Mouse (Mus musculus): ENCODE data around the gene Hsf4. TPM values are rescaled to one million over a fixed set of nuclear protein-coding genes. Genes with fewer than 3 reads are reported as not detected.
"Not testable (repeated sequence)": the region's sequence is repeated elsewhere in the genome, so short reads cannot be mapped to it uniquely, and the experiment has no call there.

Hsf4 gene
- total RNA-seq (2014; rRNA removed) (0.15 and 0.90 TPM in 2 replicates), polyA plus RNA-seq (2015; fragmentation: Nextera tagmentation; extraction: Ambion mirVana) (0.30 and 0.44 TPM in 2 replicates)

DNA sequence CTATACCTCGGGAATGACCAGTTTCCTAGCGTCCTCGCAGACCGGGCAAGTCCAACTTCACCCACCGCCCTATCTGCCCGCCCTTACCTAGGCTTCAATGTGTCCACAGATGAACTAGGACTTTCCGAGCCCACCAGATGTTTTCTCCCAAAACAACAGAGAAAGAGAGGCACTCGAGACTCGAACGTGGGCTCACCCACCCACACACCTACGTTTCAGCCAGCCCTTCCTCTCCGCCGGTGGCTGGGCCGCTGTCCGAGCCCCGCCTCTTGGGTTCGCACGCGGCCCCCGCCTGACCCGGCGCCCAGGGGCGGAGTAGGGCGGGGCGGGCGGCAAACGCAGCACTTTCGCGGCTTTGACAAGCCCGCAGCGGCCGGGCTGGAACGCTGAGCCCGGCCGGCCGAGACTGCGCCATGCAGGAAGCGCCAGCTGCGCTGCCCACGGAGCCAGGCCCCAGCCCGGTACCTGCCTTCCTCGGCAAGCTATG, at the start of gene Hsf4:
TSS of gene Hsf4 (plus strand) at position 341 of the 487 bp plus-strand sequence.
- TF ChIP-seq CTCF (IDR thresholded peaks at IDR 0.05; ENCODE audit: low read depth) = no peak
- H3K27me3 ChIP-seq (ENCODE audit: insufficient read depth, low read length) = peaks cover 74% of the 10 kb centered on the region
- H3K4me3 ChIP-seq (ENCODE audit: low read depth, low read length) = peak within 1 kb of the TSS; percentile 51
- H3K36me3 ChIP-seq (ENCODE audit: insufficient read depth) = no peaks in the 10 kb centered on the region
- H3K9ac ChIP-seq = peak within 1 kb of the TSS; percentile 48
- no peak for DNase-seq
- H3K27ac ChIP-seq (ENCODE audit: low read depth, low read length) = no peak within 1 kb of the TSS
- peaks cover 4% of the 10 kb centered on the region; the same call in 1 of the 2 replicates for H3K4me1 ChIP-seq (ENCODE audit: insufficient read depth)
- 2% methylated on average over 42 of the region's 42 CpGs for WGBS
- peak within 1 kb of the TSS; percentile 85 for H3K4me2 ChIP-seq (ENCODE audit: low read depth)
- ATAC-seq = no peak
- no peaks in the 10 kb centered on the region for H3K9me3 ChIP-seq (ENCODE audit: low read length)

DNA sequence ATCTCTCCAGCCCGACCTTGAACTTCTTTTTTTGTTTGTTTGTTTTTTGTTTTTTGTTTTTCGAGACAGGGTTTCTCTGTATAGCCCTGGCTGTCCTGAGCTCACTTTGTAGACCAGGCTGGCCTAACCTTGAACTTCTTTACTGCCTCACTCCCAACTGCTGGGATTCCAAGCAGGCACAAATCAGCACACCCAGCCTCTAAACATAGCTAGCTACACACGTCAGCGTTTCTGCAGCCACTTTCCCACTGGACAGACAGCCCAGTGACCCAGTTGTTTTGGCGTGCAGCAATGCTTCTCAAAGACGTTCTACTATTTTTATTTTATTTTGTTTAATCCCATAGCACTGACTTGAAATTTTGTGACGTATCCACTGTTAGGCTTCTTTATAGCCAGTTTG, 45.8 kb upstream of the Hsf4 start:
- Histone ChIP-seq H3K9ac (peak overlapping the region; percentile 89; the same call in 1 of the 2 replicates), H3K4me2 (ENCODE audit: low read depth) (peak overlapping the region; percentile 82; the same call in 1 of the 2 replicates), H3K4me1 (ENCODE audit: insufficient read depth) (peaks cover 17% of the 10 kb centered on the region), H3K27me3 (ENCODE audit: insufficient read depth, low read length) (no peaks in the 10 kb centered on the region), H3K9me3 (ENCODE audit: low read length) (no peaks in the 10 kb centered on the region), H3K27ac (ENCODE audit: low read depth, low read length) (peak overlapping the region; percentile 73), H3K4me3 (ENCODE audit: low read depth, low read length) (no peak overlapping the region), H3K36me3 (ENCODE audit: insufficient read depth) (no peaks in the 10 kb centered on the region)
- no peak for ATAC-seq
- TF ChIP-seq CTCF (IDR thresholded peaks at IDR 0.05; ENCODE audit: low read depth) = no peak
- 79% methylated on average over 7 of the region's 7 CpGs for WGBS
- DNase-seq = no peak

DNA sequence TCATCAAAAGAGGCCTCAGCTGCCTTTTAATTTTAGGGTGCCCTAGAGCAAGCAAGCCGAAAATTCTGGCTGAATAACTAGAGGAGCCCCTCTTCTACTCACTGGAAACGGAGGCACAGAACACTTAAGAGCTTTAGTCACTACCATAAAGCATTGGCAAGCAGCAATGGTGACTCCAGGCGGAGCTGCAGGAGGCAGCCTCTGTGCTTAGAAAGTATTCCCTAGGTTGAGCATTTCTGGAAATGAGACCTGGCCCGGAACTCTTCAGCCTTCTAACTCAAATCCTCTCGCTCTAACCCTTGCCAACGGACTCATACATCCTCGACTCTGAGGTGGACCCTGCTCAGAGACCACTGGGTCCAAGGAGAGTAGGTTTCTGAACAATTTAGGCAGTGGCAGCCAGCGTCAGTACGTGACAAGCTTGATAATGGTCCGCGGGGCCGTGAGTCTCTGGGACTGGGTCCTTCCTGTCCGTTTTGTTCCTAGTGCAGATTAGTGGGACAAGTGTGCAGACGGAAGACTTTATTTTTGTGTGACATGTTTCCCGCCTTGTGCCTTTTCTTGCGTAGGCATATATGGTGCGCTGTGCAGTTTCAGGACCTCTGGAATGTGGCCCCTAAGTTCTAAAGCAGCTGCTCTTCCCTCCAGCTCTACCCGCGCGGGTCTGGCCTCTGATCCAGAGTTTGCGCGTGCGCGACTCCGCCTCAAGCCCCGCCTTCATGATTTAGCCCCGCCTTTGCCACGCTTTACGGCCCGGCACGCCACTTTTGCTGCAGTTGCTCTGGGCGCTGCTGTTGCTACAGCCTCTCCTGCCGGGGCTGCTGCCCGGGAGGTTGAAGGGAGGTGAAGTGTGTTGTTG, 45.0 kb upstream of the Hsf4 start, which contains the start of gene D230025D16Rik:
TSS of gene D230025D16Rik (plus strand) at position 733 of the 859 bp plus-strand sequence.
- Histone ChIP-seq H3K4me1 (ENCODE audit: insufficient read depth) (peaks cover 17% of the 10 kb centered on the region), H3K9ac (peak within 1 kb of the TSS; percentile 89), H3K4me2 (ENCODE audit: low read depth) (peak within 1 kb of the TSS; percentile 82), H3K36me3 (ENCODE audit: insufficient read depth) (no peaks in the 10 kb centered on the region), H3K9me3 (ENCODE audit: low read length) (no peaks in the 10 kb centered on the region), H3K4me3 (ENCODE audit: low read depth, low read length) (peak within 1 kb of the TSS; percentile 77), H3K27me3 (ENCODE audit: insufficient read depth, low read length) (no peaks in the 10 kb centered on the region), H3K27ac (ENCODE audit: low read depth, low read length) (peak within 1 kb of the TSS; percentile 78)
- 2% methylated on average over 34 of the region's 34 CpGs for WGBS
- peak; percentile 97 for DNase-seq
- no peak for TF ChIP-seq CTCF (IDR thresholded peaks at IDR 0.05; ENCODE audit: low read depth)
- ATAC-seq = peak; percentile 98

DNA sequence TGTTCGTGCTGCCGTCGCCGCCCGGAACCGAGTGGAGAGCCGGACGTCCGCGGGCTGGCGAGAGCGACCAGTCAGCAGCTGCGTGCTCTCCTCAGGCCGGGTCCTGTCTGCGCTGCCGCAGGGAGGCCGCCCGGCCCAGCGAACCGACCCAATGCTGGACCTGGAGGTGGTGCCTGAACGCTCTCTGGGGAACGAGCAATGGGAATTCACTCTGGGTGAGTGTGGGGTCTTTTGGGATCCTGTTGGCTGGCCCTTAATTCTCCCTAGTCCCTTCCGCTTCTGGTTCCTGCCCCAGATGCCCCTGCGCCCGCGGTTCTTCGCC, 44.4 kb upstream of the Hsf4 start:
- H3K27me3 ChIP-seq (ENCODE audit: insufficient read depth, low read length) = no peaks in the 10 kb centered on the region
- H3K4me2 ChIP-seq (ENCODE audit: low read depth) = peak overlapping the region; percentile 82
- H3K9me3 ChIP-seq (ENCODE audit: low read length) = no peaks in the 10 kb centered on the region
- H3K9ac ChIP-seq = peak overlapping the region; percentile 89
- peak overlapping the region; percentile 77 for H3K4me3 ChIP-seq (ENCODE audit: low read depth, low read length)
- H3K4me1 ChIP-seq (ENCODE audit: insufficient read depth) = peaks cover 17% of the 10 kb centered on the region
- H3K36me3 ChIP-seq (ENCODE audit: insufficient read depth) = no peaks in the 10 kb centered on the region
- no peak for DNase-seq
- WGBS = under 1% methylated on average over 27 of the region's 27 CpGs
- peak overlapping the region; percentile 78 for H3K27ac ChIP-seq (ENCODE audit: low read depth, low read length)
- ATAC-seq = peak; percentile 67; the same call in 1 of the 2 replicates
- TF ChIP-seq CTCF (IDR thresholded peaks at IDR 0.05; ENCODE audit: low read depth) = no peak

DNA sequence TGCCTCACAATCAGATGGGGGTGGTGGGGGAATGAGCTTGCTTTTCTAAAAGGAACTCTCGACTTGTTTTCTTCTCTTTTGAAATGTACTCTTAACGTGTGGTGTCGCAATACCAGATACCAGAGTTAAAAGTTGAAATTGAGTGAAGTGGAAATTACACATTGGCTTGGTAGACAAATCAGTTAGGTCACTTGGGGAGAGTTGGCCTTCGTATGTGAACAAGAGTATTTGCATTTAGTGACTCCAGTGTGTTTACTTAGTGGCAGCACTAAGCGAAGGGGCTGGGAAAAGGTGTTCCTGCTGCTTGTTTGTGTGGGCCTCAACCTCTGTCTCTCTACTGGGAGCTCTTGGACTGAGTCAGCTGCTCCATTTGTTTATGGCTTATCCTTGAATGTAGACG, 43.7 kb upstream of the Hsf4 start:
- peak overlapping the region; percentile 89 for H3K9ac ChIP-seq
- no peak overlapping the region for H3K27ac ChIP-seq (ENCODE audit: low read depth, low read length)

DNA sequence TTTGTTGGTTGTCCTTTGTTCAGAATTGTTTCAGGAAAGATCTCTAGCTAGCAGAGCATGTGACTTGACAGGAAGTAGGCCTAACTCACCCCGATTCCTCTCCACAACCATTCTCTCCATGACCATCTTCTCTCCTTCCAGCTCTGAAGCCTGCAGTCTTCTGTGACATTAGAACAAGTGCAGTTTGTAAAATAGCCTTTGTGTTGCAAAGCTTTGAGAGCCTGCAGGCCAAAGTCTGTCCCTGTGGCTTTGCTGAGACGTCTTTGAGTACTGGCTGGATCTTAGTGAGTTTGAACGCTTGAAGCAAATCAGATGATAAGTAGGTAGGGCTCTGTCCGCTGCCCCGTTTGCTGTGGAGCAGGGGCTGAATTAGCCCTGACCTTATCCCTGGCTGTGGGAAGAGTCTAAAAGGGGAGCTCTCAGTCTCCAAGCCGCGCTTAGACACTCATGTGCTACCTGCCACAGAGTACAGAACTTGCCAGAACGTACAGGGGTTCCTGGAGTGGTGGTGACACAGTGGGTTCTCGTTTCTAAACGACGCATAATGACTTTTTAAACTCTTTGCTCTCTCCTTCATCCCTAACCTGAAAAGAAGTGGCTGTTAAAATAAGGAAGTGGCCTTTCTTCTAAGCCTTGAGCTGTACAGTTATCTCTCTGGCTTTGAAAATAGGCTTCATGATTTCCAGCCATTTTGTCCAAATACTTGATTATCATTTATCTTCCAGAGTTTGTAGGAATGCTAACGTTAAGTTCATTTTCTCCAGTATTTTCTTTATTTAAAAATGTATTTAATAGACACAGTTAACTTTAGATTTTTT, 37.9 kb upstream of the Hsf4 start:
- no peak for ATAC-seq
- no peaks in the 10 kb centered on the region for H3K9me3 ChIP-seq (ENCODE audit: low read length)
- H3K4me3 ChIP-seq (ENCODE audit: low read depth, low read length) = no peak overlapping the region
- no peak overlapping the region for H3K27ac ChIP-seq (ENCODE audit: low read depth, low read length)
- H3K9ac ChIP-seq = no peak overlapping the region
- WGBS = 85% methylated on average over 12 of the region's 12 CpGs
- H3K4me2 ChIP-seq (ENCODE audit: low read depth) = no peak overlapping the region
- no peak for DNase-seq
- H3K4me1 ChIP-seq (ENCODE audit: insufficient read depth) = no peaks in the 10 kb centered on the region
- peaks cover 10% of the 10 kb centered on the region; the same call in 1 of the 2 replicates for H3K36me3 ChIP-seq (ENCODE audit: insufficient read depth)
- H3K27me3 ChIP-seq (ENCODE audit: insufficient read depth, low read length) = no peaks in the 10 kb centered on the region
- no peak for TF ChIP-seq CTCF (IDR thresholded peaks at IDR 0.05; ENCODE audit: low read depth)

More for the DNA sequence above, 43.7 kb upstream of the Hsf4 start:
- H3K27me3 ChIP-seq (ENCODE audit: insufficient read depth, low read length) = no peaks in the 10 kb centered on the region
- TF ChIP-seq CTCF (IDR thresholded peaks at IDR 0.05; ENCODE audit: low read depth) = no peak
- peaks cover 17% of the 10 kb centered on the region for H3K4me1 ChIP-seq (ENCODE audit: insufficient read depth)
- ATAC-seq (no peak), DNase-seq (no peak)
- no peaks in the 10 kb centered on the region for H3K9me3 ChIP-seq (ENCODE audit: low read length)
- H3K36me3 ChIP-seq (ENCODE audit: insufficient read depth) = no peaks in the 10 kb centered on the region
- peak overlapping the region; percentile 82 for H3K4me2 ChIP-seq (ENCODE audit: low read depth)
- WGBS = 37% methylated on average over 6 of the region's 6 CpGs
- H3K4me3 ChIP-seq (ENCODE audit: low read depth, low read length) = peak overlapping the region; percentile 77

DNA sequence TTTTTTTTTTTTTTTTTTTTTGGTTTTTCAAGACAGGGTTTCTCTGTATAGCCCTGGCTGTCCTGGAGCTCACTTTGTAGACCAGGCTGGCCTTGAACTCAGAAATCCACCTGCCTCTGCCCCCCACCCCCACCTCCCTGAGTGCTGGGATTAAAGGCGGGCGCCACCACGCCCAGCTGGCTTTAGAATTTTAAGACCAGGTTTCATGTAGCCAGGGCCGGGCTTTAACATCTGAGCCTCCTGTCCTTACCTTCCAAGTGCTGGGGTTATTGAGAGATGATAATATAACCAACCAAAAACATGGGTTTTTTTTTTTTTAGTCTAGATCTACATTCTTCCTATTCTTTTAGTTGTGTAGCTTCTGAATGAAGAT, 37.3 kb upstream of the Hsf4 start:
- H3K9me3 ChIP-seq (ENCODE audit: low read length); H3K4me3 ChIP-seq (ENCODE audit: low read depth, low read length); H3K4me2 ChIP-seq (ENCODE audit: low read depth); DNase-seq; H3K9ac ChIP-seq; ATAC-seq; H3K27ac ChIP-seq (ENCODE audit: low read depth, low read length); H3K4me1 ChIP-seq (ENCODE audit: insufficient read depth); H3K27me3 ChIP-seq (ENCODE audit: insufficient read depth, low read length): not testable (repeated sequence)
- WGBS = 95% methylated on average over 4 of the region's 4 CpGs
- peaks cover 12% of the 10 kb centered on the region; the same call in 1 of the 2 replicates for H3K36me3 ChIP-seq (ENCODE audit: insufficient read depth)

All from forebrain, postnatal 0 days (tissue).